Mouse (Mus musculus) retina, postnatal 7 days (tissue): ENCODE data around the gene Nfs1.
"Not testable (repeated sequence)": the region's sequence is repeated elsewhere in the genome, so short reads cannot be mapped to it uniquely, and the experiment has no call there.

Source experiments
- DNase-seq: peaks from one replicate; pipeline ENCODE4 v3.0.0-alpha.2; 2012; ENCODE audit warnings: low read depth, low spot score

The Nfs1 gene

DNA sequence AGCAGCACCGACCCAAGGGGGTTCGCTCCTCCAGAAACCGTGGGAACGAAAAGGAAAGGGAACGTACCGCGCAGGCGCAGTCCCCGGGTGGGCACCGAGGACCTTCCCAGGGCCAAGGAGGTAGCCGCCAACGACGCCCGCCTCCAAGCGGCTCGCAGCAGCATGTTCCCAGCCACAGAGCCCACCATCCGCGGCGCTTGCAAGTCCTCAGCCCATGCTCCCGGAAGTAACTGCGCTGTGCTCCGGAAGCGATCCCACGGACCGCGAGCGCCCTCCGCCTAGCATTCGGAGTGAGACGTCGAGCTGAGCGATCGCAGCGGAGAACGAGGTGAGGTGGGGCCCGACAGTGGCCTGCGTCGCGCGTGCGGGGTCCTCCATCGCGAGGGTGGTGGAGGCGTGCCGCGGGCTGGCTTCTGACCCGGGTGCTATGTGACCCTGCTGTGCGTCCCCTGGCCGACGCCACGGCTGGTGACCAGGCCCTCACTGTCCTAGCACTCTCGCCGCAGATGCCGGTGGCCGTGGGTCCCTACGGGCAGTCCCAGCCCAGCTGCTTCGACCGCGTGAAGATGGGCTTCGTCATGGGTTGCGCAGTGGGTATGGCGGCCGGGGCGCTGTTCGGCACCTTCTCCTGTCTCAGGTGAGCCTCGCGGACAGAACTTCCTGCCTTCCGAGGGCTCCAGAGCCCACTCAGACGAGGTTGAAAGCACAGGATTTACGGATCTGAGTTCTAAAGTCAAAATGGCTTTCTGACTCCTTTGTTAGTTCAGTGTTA, at the start of gene Nfs1, which contains the start of gene Romo1:
TSS of gene Nfs1 (minus strand) at position 234 of the 772 bp plus-strand sequence.
TSS of gene Romo1 (plus strand) at position 87 of the 772 bp plus-strand sequence.
- DNase-seq: peak; percentile 93

DNA sequence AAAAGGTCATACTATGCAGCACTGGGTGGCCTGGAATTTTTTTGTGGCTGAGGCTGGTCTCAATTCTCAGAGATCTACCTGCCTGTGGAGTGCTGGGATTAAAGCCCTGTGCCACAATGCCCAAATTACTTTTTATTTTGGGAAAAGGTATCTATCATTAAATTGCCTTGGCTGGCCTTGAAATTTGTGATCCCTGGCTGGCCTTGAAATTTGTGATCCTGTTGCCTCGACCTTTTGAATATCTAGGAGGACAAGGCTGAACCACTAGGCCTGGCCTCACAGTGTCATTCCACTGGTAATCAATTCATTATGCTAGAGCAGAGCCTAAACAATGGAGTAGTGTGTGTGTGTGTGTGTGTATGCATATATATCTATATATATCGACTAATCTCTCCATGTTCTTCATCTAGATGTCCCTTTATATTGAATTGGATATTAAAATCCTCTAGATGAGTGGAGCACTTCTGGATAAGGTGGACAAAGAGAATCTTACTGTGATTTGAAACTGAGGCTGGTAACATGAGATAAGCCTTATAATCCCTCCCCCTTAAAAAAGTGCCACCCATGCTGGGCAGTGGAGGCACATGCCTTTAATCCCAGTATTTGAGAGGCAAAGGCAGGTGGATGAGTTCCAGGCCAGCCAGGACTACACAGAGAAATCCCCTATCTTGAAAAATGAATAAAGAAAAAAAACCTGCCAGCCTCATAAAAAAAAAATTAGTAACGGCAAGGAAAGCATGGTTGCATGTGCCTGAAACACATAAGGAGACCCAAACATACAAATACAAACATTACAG, 49.3 kb upstream of the Nfs1 start:
- no peak for DNase-seq

DNA sequence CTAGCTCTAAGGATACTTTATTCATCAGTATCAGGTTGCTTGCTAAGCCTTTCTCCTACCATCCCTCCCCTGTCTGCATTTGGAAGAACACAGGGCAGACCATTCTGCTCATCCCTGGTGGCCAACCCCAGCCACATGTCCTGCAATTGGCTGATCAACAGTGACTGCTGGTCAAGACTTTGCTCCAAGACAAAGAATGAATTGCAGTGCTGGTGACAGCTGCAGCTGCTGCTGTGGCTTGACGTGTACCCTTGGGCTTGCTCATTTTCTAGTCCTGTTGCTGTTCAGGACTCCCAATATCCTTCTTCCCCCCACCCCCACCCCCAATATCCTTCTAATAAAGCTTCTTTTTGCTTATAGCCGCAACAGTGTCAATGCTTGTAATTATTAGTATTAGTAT, 48.1 kb upstream of the Nfs1 start:
- DNase-seq: no peak

DNA sequence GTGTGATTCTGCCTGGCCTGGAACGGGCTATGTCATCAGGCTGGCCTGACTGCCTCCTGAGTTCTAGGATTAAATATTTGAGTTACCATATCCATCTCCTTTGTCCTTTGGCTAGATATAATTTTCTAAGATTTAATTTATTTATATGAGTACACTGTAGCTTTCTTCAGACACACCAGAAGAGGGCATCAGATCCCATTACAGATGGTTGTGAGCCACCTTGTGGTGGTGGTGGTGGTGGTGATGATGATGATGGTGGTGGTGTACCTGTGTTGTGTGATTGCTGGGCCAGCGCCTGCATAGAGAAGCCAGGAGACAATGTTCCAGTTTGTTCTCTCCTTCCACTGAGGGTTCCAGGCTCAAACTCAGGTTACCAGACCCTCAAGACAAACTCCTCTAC, 47.6 kb upstream of the Nfs1 start:
- DNase-seq: no peak

DNA sequence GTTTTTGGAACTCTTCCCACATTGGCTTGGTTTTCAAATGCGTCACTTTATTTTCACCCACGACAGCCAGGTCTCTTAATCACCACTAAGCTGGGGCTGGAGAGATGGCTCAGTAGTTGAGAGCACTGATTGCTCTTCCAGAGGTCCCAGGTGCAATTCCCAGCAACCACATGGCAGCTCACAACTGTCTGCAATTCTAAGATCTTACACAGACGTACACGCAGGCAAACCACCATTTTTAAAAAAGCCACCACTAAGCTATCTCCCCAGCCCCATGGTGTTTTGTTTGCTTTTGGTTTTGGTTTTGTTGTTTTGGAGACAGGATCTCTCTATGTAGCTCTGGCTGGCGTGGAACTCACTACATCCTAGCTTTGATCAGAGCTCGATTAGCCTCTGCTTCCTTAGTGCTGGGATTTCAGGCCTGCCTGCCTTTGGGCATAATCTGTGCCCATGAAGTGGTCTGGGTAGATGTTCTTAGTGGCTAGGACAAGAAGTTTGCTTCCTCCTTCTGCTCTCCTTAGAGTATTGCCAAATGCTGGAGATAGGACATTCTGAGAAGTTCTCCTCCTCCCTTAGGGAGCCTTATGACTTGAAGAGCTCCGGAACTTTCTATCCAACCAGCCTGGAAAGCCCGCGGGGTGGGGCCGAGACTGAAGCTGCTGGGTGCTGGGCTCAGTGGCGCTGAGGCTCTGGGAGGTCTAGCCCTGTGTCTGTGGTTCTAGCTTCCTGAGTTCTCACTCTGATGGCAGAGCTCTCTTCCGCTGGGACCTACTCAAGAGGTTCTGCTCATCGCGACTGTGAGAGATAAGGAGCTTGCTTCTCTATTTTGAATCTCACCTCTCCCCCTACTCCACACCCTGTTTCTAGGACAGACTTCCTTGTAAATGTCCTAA, 46.3 kb upstream of the Nfs1 start:
- DNase-seq: no peak

DNA sequence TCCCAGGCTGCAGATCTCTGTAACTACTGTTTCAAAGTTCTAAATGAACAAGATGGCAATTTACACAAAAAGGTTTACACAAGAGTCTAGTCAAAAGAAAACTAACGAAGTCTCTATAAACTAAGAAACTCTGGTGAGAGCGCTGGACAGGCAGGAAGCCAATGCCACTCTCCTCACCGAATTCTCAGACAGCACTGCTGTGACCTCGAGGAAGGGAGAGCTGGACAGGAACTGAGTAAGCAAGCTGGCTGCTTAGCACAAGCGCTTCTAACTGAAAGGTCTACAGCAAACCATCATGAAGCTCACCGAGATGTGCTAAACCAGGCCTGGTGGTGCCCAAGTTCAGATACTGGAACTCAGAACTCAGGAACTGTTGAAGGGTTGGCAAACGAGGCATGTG, 45.3 kb upstream of the Nfs1 start:
- not testable (repeated sequence) for DNase-seq

DNA sequence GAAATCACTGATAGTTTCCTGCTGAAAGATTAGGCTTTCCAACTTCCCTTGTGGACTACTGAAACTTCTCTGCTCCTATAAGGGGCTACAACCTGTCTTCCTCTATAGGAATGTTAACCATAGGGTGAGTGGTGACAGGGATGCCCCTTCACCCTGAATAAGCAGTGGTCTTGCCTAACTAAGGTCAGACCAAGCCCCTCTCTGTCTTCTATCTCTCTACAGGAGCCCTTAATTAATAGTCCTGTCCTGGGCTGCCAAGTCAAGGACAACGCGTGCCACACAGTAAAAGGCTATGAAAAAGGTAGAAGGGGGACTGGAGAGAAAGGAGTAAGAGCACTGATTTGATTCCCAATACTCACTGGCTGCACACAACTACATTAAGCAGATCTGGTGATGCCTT, 37.6 kb upstream of the Nfs1 start:
- DNase-seq: no peak

DNA sequence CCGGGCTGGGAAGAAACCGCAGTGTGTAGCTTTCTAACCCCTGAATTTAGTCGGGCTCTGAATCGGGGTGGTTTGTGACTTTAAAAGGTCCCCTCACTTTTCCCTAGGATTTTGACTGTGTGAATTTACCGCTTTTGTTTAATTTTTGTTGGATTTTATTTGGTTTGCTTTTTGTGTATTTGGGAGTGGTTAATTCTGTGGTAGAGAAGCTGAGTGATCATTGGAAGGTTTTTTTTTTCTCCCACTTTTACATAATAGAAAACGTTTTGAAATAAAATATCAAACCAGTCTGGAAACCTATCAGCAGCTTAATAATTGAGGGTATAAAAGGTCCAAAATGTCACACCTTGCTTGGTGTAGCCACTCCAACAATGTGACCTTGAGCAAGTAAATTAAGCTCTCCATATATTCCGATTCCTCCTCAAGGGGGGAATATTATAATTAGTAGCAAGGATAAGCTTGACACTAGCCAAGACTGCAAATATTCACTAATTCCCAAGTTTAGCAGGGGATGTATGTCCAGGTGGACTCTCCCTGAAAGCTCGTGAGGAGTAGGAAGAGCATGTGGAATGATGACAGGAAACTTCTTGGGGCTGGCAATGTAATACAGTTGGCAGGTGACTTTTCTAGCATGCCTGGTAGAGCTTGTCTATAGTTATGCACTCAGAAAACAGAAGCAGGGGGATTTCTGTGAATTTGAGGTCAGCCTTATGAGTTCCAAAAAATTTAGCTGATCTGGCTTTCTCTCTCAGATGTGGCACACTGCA, 37.0 kb upstream of the Nfs1 start:
- no peak for DNase-seq

DNA sequence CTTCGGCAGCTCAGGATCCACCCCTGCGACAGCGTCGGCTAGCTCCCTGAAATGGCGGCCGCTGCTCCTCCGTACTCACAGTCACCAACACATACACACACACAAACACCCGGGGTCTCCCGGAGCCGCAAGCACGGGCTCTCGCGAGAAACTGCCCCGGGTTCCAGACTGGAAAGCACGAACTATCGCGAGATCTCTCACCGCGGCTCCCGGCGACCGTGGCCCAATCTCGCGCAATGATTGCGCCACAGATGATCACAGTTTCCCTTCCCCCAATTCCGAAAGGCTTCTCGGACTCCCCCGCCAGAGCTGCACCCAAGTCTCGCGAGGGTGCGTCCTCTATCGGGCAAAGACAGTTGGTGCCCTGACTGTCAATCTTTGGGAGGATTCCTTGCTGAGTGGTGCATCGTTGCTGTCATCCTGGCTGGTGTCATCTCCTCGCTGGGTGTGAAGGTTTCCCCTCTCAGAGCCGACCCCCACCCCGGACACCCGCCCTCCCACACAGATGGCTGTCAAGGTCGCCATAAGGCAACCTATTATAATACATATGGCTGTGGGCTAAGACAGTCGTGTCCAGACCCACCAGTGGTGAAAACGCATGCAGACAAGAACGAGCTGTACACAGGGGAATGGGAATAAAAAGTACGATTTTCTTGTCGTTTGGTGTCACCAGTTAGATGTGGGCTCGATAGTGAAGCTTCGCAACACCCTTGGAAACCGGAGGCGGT, 36.3 kb upstream of the Nfs1 start, which contains the start of gene Rbm39:
TSS of gene Rbm39 (minus strand) at position 145 of the 728 bp plus-strand sequence.
- DNase-seq: peak; percentile 99

DNA sequence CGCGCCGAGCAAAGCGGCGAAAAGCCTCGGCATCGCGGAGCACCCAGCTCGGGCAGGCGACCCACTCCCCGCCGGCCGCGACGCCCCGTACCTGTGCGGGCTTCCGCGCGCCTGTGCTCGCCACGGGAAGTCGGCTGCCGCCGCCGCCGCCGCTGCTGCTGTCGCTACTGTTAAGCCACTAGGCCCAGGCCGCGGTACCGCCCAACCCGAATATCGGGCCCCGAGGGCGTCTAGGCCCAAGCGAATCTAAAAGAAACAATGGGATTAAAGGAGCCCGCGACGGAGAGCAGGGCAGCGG, 35.8 kb upstream of the Nfs1 start:
- no peak for DNase-seq

DNA sequence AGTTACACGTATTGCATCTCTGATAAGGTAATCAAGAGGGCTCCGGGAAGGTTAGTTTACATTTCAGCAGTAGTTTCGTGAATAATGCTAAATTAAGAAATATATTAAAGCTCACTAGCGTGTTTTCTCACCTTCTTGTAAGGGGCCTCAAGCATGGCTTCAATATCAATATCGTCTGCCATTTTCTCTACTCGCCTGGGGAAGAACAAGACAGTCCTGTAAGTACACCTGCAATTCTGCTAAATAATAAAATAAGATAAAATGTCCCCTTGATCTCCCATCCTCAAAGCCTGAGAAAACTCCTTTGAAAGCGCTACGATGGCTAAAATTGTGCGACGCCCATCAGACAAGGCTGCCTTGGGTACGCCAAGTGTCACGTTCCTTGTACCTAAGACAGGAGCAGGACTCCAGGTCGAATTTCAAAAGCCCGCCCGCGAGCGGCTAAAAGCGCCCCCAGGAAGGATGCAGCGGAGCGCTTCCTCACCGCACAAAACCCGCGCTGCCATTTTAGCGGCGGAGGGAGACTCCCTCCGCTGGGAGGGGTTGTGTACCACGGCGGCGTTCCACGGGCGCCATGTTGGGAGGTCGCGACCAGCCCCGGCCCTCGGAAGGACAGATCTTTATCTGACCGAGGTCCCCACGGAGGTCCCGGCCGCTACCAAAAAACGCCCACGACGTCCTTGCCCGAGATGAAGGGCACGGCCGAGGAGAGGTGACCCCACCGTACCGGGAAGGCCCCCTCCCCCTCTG, 35.2 kb upstream of the Nfs1 start:
- DNase-seq: peak; percentile 62

DNA sequence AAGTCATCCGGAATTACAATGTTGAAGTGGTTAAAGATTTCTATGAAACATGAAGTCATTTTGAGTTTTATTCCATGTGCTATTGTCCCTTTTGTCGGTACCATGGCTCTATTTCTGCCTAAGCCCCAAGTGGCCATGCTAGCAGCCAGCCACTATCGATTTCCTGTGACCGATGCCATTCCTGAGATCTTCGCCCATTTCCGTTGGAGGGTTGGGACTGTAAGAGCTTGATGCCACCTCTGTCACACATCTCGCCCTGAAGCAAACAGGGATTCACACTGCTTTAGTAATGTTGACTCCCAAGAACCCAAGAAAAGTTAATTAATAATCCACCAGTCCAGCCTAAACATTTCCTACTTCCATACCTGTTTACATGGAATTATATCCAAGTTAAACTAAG, 33.7 kb upstream of the Nfs1 start:
- DNase-seq: no peak

DNA sequence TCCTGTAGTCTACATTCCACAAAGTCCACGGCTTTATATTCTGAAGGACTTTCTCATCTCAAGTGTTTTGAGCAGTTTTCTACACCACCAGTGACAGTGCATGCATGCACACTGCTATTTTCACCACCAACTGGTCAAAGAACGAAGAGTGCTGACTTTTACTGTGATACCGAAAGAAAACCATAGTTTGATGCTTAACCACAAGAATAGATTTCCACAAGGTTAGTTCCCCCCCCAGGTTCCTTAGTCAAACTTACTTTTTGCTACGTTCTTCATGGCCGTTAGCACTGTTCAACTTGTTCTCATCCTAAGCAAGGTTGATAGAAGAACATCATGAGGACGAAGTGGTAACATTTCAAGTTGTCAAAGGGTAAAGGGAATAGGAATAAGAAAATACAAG, 33.1 kb upstream of the Nfs1 start:
- no peak for DNase-seq

DNA sequence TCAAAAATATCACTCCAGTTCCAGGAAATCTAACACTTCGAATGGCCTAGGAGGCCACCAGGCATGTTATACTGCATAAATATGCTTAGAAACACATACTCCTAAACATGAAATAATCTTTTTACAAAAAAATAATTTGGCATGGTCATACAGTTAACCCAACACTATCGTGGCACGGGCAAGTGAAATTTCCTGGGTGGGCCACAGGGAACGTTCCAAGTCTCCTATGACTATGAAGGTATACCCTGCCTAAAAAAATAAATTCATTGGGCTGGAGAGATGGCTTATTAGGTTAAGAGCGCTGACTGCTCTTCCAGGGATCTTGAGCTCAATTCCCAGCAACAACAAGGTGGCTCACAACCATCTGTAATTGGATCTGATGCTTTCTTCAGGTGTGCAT, 22.6 kb upstream of the Nfs1 start:
- no peak for DNase-seq

DNA sequence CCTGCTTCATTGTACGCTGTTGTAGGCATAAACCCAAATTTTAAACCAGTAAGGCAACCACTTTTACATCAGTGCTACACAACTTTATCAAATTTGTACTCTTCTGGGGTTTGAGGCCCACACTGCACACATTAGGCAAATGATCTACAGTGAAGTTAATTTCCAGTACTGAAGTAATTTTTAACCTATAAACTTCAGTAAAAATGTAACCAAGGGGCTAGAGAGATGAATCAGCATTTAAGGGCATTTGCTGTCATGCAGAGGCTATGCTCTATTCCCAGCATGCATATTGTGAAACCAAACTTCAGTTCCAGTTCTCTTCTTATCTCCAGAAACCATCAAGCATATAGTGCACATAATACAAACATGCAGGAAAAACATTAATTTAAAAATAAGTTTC, 21.5 kb upstream of the Nfs1 start:
- no peak for DNase-seq

DNA sequence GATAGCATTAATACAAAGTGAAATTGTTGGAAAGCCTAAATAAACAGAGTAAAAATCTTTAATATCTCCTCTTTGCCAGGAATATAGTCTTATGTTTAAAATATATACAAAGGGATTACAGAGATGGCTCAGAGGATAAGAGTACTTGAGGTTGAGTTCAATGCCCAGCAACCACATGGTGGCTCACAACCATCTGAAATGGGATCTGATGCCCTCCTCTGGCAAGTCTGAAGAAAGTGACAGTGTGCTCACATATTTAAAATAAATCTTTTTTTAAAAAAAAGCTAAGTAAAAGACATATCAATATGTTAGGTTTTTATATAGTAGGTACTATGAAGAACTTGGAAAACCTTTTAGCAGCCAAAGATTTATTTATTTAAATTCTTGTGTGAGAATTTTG, 7.6 kb upstream of the Nfs1 start:
- DNase-seq: no peak

DNA sequence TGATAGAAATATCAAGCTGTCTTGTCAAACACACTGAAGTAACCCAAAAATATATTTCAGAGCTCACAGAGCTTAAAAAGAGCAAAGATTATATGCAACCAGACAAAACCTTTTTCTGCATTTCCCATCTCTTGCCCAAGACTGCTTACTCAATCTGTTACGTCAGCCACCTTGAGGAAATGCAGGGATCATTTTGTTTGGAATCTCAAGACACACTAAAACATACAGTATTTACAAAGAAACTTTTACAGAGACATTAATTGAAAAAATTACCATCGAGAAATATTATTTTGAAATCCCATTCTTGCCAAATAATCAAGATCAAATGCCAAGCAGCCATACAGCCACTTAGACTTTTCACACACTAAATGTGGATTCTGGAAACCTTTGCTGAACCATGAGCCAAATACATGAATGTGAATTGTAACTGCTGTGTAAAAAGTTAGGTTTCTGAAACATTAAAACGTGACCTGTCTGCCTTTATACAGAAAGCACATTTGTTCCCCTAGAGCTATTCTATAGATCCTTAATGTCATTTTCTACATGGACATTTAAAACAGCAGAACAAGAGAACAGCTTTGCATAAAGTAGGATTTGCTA, 3.4 kb upstream of the Nfs1 start:
- DNase-seq: no peak

DNA sequence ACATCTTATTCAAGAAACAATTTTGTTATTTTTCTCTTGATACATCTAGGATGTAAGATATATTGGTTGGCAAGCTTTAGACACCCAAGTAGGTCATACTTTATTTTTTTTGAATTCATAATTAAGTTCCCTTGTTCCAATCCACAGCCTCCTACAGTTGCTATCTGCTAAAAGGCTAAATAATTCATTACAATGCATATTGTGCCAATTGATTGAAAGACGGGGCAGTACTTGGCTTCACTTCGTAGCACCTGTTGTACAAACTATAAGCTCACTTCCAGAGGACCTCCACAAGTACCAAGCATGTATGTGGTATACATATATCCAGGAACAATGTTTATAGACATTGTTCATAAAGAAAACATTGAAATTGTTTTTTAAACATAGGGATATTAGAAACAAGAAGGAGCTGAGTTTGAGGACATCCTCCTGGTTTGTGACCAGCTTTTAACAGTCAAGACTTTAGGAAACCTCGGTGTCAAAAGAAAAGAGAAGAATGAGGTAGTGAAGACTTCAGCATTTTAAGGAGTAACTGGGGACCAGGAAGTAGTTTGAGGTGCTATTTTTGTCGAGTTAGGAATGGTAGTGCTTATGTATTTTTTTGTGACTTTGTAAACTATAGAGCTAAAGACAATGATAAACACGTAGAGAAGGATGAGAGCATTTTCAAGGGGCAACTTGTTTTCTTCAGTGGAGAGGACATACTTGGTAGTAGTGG, 2.4 kb upstream of the Nfs1 start:
- no peak for DNase-seq
